ENCODE assay signal across 8 mouse cellular contexts in the genomic region with DNA sequence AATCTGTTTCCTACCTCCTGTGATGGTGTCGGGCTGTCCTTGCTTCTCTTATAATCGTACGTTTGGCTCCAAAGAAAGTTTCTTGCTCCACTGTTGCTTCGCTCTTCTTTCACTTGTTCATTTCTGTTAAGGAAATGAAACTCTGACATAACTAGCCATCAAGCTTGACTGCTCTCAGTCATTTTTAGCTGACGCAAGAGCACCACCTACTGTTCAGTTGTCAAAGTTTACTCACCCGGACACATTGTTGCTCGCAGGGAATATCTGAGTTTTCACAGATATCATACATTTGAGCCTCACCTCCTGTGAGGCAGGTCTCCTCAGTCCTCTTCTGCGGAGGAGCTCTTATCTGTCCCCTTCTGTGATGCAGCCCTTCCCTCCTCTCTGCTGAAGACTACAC. TPM values are rescaled to one million over a fixed set of nuclear protein-coding genes. Genes with fewer than 3 reads are reported as not detected.
DNase-seq lines count a peak whose midpoint lies in the region; ATAC-seq and TF ChIP-seq lines count a peak whose summit lies in the region.

No protein-coding gene starts in this region.

- peak; percentile 47 for DNase-seq in cerebellum, adult 2 months
- no peak for DNase-seq in cerebellum, adult 11-12 months
- peak; percentile 59 for DNase-seq in urinary bladder, postnatal 14 days (ENCODE audit: low spot score)
- no peak for DNase-seq in urinary bladder, adult 2 months (ENCODE audit: low spot score)
- DNase-seq in embryonic facial prominence, embryonic 10.5 days (ENCODE audit: low spot score), result peak; percentile 53
- DNase-seq in kidney, postnatal 10 days, result peak; percentile 77
- peak; percentile 92 for DNase-seq in lung, embryonic 14.5 days
- peak; percentile 65 to 70 for DNase-seq in spleen, adult 2 months (ENCODE audit: low read depth in 1 of 2, low spot score in 2 of 2)

- no peaks in the 10 kb centered on the region for H3K27me3 ChIP-seq in cerebellum, adult 2 months (ENCODE audit: control insufficient read depth, insufficient read depth, low read length)
- no peaks in the 10 kb centered on the region for H3K27me3 ChIP-seq in embryonic facial prominence, embryonic 10.5 days (replicated peaks; ENCODE audit: low read depth, poor library complexity, severe bottlenecking)
- no peaks in the 10 kb centered on the region for H3K27me3 ChIP-seq in lung, embryonic 14.5 days (ENCODE audit: insufficient read depth, low read length)
- H3K27me3 ChIP-seq in spleen, adult 2 months (ENCODE audit: control insufficient read depth, insufficient read depth, low read length), result no peaks in the 10 kb centered on the region

- no peaks in the 10 kb centered on the region for H3K4me1 ChIP-seq in cerebellum, adult 2 months (ENCODE audit: control insufficient read depth, insufficient read depth, low read length)
- H3K4me1 ChIP-seq in embryonic facial prominence, embryonic 10.5 days, result no peaks in the 10 kb centered on the region
- no peaks in the 10 kb centered on the region for H3K4me1 ChIP-seq in lung, embryonic 14.5 days (ENCODE audit: insufficient read depth)
- H3K4me1 ChIP-seq in spleen, adult 2 months (ENCODE audit: control insufficient read depth, insufficient read depth, insufficient read length), result peaks cover 3% of the 10 kb centered on the region; the same call in 1 of the 2 replicates

- H3K27ac ChIP-seq in cerebellum, adult 2 months (ENCODE audit: insufficient read depth, low read length), result no peak overlapping the region
- no peak overlapping the region for H3K27ac ChIP-seq in embryonic facial prominence, embryonic 10.5 days (replicated peaks)
- no peak overlapping the region for H3K27ac ChIP-seq in lung, embryonic 14.5 days (ENCODE audit: low read depth)
- H3K27ac ChIP-seq in spleen, adult 2 months (ENCODE audit: insufficient read depth, low read length), result no peak overlapping the region

- ATAC-seq in lung, embryonic 14.5 days (ENCODE audit: insufficient read depth), result no peak

- no peak overlapping the region for H3K4me2 ChIP-seq in lung, embryonic 14.5 days

- no peak overlapping the region for H3K4me3 ChIP-seq in cerebellum, adult 2 months (replicated peaks; ENCODE audit: insufficient read depth, low read depth, low read length)
- H3K4me3 ChIP-seq in embryonic facial prominence, embryonic 10.5 days, result no peak overlapping the region
- H3K4me3 ChIP-seq in lung, embryonic 14.5 days (ENCODE audit: low read depth, low read length), result no peak overlapping the region
- H3K4me3 ChIP-seq in spleen, adult 2 months (ENCODE audit: extremely low read depth, insufficient read depth, insufficient read length), result no peak overlapping the region

- H3K36me3 ChIP-seq in embryonic facial prominence, embryonic 10.5 days (replicated peaks), result peaks cover 88% of the 10 kb centered on the region
- H3K36me3 ChIP-seq in lung, embryonic 14.5 days (ENCODE audit: insufficient read depth), result peaks cover 65% of the 10 kb centered on the region
- H3K36me3 ChIP-seq in spleen, adult 2 months (ENCODE audit: control insufficient read depth, insufficient read depth, low read length), result no peaks in the 10 kb centered on the region

- 43% methylated on average over 8 of the region's 8 CpGs for WGBS in cerebellum, adult 2 months
- 66% methylated on average over 8 of the region's 8 CpGs for WGBS in embryonic facial prominence, embryonic 10.5 days
- 56% methylated on average over 8 of the region's 8 CpGs for WGBS in lung, embryonic 14.5 days
- WGBS in spleen, adult 2 months, result 23% methylated on average over 8 of the region's 8 CpGs

- TF ChIP-seq CTCF in cerebellum, adult 2 months (IDR thresholded peaks at IDR 0.05; ENCODE audit: borderline replicate concordance, insufficient read depth, low read depth, low read length), result peak; percentile 53; the same call in 1 of the 2 replicates
- peak; percentile 80 for TF ChIP-seq CTCF in lung, embryonic 14.5 days (IDR thresholded peaks at IDR 0.05; ENCODE audit: low read depth)
- TF ChIP-seq CTCF in spleen, adult 2 months (IDR thresholded peaks at IDR 0.05; ENCODE audit: extremely low read depth, insufficient read depth, insufficient read length, insufficient replicate concordance), result peak; percentile 54; the same call in 1 of the 2 replicates

- H3K9ac ChIP-seq in lung, embryonic 14.5 days, result no peak overlapping the region

- no peak for TF ChIP-seq POLR2A in cerebellum, adult 2 months (IDR thresholded peaks at IDR 0.05; ENCODE audit: borderline replicate concordance, insufficient read depth, low read length)
- no peak for TF ChIP-seq POLR2A in spleen, adult 2 months (IDR thresholded peaks at IDR 0.05; ENCODE audit: low read depth, low read length)

- H3K9me3 ChIP-seq in embryonic facial prominence, embryonic 10.5 days, result no peaks in the 10 kb centered on the region
- H3K9me3 ChIP-seq in lung, embryonic 14.5 days (ENCODE audit: low read depth, low read length), result no peaks in the 10 kb centered on the region

RNA-seq across cellular contexts. Expression of a gene that starts 44.8 kb away (rescaled TPM):
- 34.6 and 37.5 TPM in 2 replicates for polyA plus RNA-seq in cerebellum, adult 2 months (2012; rRNA removed)
- polyA plus RNA-seq in urinary bladder, adult 2 months (2012; rRNA removed), result 69.2 and 78.7 TPM in 2 replicates
- 15.8 and 15.9 TPM in 2 replicates for polyA plus RNA-seq in embryonic facial prominence, embryonic 10.5 days (2016; fragmentation: Nextera tagmentation; extraction: Ambion mirVana)
- 33.4 and 35.1 TPM in 2 replicates for polyA plus RNA-seq in lung, embryonic 14.5 days (2014; fragmentation: Nextera tagmentation; extraction: Ambion mirVana)
- 6.8 and 8.8 TPM in 2 replicates for polyA plus RNA-seq in spleen, adult 2 months (2012; rRNA removed)

Comparison
In these comparisons a context has a peak if more than half of its experiments do, and no peak if none do; other contexts are left out.
1. DNase-seq: peak in cerebellum, adult 2 months (2 of 2), urinary bladder, postnatal 14 days (single experiment), embryonic facial prominence, embryonic 10.5 days (single experiment), kidney, postnatal 10 days (single experiment), lung, embryonic 14.5 days (single experiment) and spleen, adult 2 months (2 of 2); none in cerebellum, adult 11-12 months (single experiment) and urinary bladder, adult 2 months (single experiment).
2. Peak in every context shown above with its lines, with median percentiles within 50 percentile points of each other: CTCF ChIP-seq.